Mouse (Mus musculus) adrenal gland (tissue): ENCODE data around the gene Plekhm1.

Source experiments
- intact Hi-C: fragments of 180-260 bp; cut with DNase I; formaldehyde crosslinking; loops from one replicate; pipeline ENCODE4 v1.15.1; 2025

The Plekhm1 gene

GRCm38 (mm10) chr11:103344494-103345332, 67.8 kb downstream of the Plekhm1 start:
- intact Hi-C loops, result no loop called here

GRCm38 (mm10) chr11:103343881-103344280, 68.6 kb downstream of the Plekhm1 start:
- intact Hi-C loops, result no loop called here

GRCm38 (mm10) chr11:103343063-103343462, 69.4 kb downstream of the Plekhm1 start:
- intact Hi-C loops, result no loop called here

- intact Hi-C loops, result no loop called here
These were observed 71.8 kb downstream of the Plekhm1 start for GRCm38 (mm10) chr11:103340677-103341076.

- intact Hi-C loops, result no loop called here
These were observed 72.4 kb downstream of the Plekhm1 start for GRCm38 (mm10) chr11:103340130-103340529.

- intact Hi-C loops, result no loop called here
These were observed 72.9 kb downstream of the Plekhm1 start for GRCm38 (mm10) chr11:103339414-103340119.

GRCm38 (mm10) chr11:103338671-103339070, 73.8 kb downstream of the Plekhm1 start:
- intact Hi-C loops, result no loop called here

GRCm38 (mm10) chr11:103338119-103338518, 74.4 kb downstream of the Plekhm1 start:
- intact Hi-C loops, result no loop called here

GRCm38 (mm10) chr11:103337180-103337579, 75.3 kb downstream of the Plekhm1 start:
- intact Hi-C loops, result no loop called here

GRCm38 (mm10) chr11:103335561-103335960, 76.9 kb downstream of the Plekhm1 start:
- intact Hi-C loops, result no loop called here

GRCm38 (mm10) chr11:103334925-103335324, 77.6 kb downstream of the Plekhm1 start:
- intact Hi-C loops, result loop anchor here (5.0 kb wide), 1 partner anchor 222 kb away; no protein-coding TSS in a partner anchor

GRCm38 (mm10) chr11:103333719-103334398, 78.6 kb downstream of the Plekhm1 start:
- intact Hi-C loops, result loop anchor here (5.0 kb wide), 1 partner anchor 223 kb away; no protein-coding TSS in a partner anchor

- intact Hi-C loops, result loop anchor here (5.0 kb wide), 1 partner anchor 224 kb away; no protein-coding TSS in a partner anchor
These were observed 79.4 kb downstream of the Plekhm1 start for GRCm38 (mm10) chr11:103332890-103333651.

- intact Hi-C loops, result loop anchor here (5.0 kb wide), 1 partner anchor 225 kb away; no protein-coding TSS in a partner anchor
These were observed 80.1 kb downstream of the Plekhm1 start for GRCm38 (mm10) chr11:103332186-103332889.

- intact Hi-C loops, result loop anchor here (5.0 kb wide), 1 partner anchor 226 kb away; no protein-coding TSS in a partner anchor
These were observed 80.8 kb downstream of the Plekhm1 start for GRCm38 (mm10) chr11:103331502-103332185.

GRCm38 (mm10) chr11:103330651-103331319, 81.7 kb downstream of the Plekhm1 start:
- intact Hi-C loops, result loop anchor here (5.0 kb wide), 1 partner anchor 227 kb away; no protein-coding TSS in a partner anchor

- intact Hi-C loops, result loop anchor here (2.0 to 10.0 kb wide), 2 partner anchors 158 to 222 kb away; partner anchors contain the start of genes Acbd4 and Plcd3
These were observed 85.5 kb downstream of the Plekhm1 start for GRCm38 (mm10) chr11:103326950-103327349.

- intact Hi-C loops, result loop anchor here (2.0 to 10.0 kb wide), 2 partner anchors 92 to 220 kb away; partner anchors contain the start of genes Acbd4 and Plcd3
These were observed 87.3 kb downstream of the Plekhm1 start for GRCm38 (mm10) chr11:103325172-103325571.
